Mouse (Mus musculus) natural killer cell, adult 2 months (primary cell): ENCODE data around the gene Cfap206.
"Not testable (repeated sequence)": the region's sequence is repeated elsewhere in the genome, so short reads cannot be mapped to it uniquely, and the experiment has no call there.

Source experiments
- DNase-seq, 2 experiments: peaks; one replicate each; pipeline ENCODE4 v3.0.0; 2022; ENCODE audit warnings: low spot score in 2 of 2

The Cfap206 gene

DNA sequence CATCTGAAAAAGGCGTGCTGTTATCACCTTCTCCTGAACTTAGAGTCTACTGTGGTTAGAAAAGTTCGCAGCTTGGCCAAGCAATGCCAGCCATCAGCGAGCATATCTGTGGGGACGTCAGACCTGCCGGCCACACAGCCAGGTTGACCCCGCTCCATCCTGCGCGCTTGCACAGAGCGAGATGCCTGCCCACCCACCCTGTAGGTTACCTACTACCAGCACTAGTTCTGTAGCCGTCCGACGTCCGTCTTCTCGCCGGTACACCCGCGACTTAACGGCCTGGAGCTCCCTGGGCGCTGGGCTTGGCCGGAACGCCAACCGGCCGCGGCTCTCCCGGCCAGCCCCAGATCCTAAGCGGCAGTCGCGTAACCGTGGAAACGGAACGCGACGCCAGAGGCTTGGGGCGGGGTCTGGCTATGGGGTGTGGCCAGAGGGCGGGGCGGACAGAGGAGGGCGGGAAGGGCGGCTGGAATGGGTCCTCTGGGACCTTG, at the start of gene Cfap206:
Cfap206 (minus strand) TSS at position 356 of the 491 bp plus-strand sequence.
- DNase-seq = no peak

DNA sequence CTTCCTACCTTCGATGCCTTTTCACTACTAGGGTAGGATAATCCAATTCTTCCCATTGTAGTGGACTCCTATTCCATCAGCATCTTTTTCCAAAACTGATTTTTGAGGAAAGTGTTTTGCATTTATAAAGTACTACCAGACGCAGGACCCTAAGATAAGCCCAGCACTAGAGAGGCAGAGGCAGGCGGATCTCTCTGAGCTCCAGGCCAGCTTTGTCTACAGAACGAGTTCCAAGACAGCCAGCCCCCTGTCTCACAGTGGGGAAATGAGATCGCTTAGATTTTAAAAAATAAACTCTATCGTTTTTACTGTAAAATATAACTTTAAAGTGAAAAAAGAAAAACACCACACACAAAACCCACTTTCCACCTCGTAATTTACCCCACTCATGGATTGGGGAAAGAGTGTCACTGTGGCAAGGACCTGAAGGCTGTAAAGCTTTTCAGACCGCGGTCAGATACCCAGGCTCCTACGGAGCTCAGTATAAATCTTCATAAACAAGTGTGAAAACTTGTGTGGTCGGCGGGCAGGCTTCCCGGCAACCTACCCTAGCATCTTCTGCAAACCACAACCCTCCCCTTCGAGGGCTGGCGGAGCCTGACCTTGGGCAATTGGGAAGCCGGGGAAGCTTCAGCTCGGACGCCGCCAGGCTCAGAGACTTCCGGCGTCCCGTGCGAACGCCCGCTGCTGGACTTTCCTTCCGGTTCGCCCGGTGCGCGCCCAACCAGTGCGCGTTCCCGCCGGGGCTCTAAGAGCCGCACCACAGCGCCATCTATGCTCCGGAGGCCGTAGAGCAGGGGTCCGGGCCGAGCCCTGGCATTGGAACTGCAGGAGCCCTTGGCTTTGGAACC, 47.9 kb upstream of the Cfap206 start, which contains the start of gene Smim8:
Smim8 (minus strand) TSS at position 747 of the 851 bp plus-strand sequence.
- DNase-seq = peak; percentile 84 to 88

DNA sequence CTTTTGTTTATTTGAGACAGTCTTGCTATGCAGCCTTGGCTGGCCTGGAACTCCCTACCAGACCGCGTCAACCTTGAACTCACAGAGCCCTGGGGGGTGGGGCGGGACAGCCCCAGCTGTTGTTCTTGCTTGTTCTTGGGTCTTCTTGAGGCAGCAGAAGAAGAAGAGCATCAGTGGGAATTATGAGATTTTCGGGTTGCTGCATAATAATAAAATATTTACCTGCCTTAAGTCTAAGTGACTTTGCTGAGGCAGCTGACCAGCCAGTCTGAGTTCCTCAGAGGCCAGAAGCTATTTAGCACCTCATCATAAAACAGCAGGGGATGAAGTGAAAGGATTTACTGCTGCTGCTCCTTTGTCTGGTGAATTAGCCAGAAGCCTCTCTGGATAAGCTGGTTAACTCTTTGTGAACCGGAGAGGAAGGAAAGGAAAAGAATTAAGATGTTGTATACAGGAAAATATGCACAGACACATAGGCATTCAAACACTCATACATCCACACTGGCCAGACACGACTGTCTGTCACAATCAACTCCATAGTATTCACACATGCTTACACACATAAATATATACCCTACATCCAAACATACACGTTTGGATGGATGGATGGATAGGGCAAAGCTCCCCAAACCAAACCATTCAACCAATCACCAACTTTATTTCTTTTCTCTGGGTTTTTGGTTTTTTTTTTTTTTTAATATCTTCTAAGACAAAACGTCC, 41.8 kb upstream of the Cfap206 start:
- DNase-seq = no peak

DNA sequence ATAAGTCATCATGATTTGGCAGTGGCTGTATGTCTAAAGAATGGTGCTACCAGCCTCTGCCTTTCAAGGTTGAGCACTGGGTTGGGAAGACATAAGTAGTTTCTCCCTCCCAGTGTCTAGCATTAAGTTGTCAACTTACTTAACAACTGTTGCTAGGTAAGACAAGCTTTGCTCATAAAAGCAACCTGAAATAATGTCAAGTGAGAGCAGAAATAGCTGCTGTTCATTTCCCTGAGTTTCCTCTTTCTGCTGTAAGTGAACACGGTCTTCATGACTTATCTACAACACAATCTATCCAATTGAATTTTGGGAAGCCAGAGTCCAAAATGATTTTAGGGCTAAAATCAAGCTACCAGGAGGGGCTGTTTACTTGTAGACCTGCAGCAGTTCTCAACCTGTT, 26.2 kb upstream of the Cfap206 start, which contains the start of gene Gm136:
Gm136 (minus strand) TSS at position 101 of the 400 bp plus-strand sequence.
- DNase-seq = no peak

DNA sequence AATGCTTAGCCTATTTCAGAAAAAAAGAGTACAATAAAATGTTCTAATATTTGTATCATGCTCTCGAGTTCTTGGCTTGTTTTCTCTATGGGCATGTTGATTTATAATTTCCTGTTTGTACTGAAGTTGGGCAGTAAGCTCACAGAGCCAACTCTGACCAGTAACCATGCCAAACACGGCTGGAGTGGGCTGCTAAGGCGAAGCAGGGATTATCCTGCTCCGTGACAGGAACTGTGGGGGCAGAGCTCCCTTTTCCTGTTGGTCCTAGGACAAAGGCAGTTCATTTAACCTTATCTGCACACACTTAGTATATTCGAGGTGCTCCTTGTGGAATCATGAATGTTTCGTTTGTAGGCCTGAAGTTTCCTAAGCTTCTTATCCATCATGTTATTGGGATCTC, 19.2 kb upstream of the Cfap206 start:
- DNase-seq = no peak

DNA sequence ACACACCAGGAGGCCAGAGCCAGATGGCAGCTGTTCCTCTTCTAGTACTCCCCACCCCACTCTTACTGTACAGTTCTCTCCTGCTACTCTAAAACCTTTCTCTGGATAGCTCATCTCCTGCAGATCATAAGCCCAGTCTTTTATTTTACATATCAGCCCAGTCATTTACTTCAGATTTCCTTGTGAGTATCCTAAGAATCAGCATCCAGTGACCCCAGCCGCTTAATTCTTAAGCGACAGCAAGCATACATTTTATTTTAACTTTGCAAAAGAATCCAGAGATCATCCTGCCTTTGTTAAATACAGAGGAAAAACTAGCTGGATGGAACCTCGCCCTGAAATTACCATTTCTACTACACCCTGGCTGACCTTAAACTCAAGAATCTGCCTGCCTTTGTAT, 4.5 kb upstream of the Cfap206 start:
- DNase-seq = no peak

DNA sequence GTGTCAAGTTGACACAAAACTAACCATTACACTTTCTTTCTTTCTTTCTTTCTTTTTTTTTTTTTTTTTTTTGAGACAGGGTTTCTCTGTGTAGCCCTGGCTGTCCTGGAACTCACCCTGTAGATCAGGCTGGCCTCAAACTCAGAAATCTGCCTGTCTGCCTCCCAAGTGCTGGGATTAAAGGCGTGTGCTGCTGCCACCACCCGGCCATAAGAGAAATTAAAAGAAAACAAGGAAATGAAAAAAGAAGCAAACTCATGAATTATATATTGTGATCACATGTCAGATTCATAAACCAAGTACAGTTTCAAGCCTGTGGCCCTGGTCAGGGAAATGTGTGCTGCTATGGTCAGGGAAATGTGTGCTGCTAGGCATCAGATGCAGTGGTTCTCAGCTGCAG, 3.4 kb upstream of the Cfap206 start:
- DNase-seq = not testable (repeated sequence)

GRCm38 (mm10) chr4:34725710-34726109, 4.3 kb downstream of the Cfap206 start:
- DNase-seq = not testable (repeated sequence)

GRCm38 (mm10) chr4:34724306-34724705, 5.7 kb downstream of the Cfap206 start:
- no peak for DNase-seq

DNA sequence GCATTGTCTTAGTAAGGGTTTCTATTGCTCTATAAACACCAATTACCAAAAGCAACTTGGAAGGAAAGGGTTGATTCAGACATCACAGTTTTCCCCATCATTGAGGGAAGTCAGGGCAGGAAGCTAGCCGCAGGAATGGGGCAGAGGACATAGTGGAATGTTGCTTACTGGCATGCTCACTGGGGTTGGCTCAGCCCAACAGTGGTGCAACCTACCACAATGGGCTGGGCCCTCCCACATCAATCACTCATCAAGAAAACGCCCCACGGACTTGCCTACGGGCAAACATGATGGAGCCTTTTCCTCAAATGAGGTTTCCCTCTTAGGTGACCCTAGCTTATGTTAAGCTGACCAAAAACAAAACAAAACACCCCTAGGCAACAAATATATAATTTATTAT, 6.8 kb downstream of the Cfap206 start:
- DNase-seq = no peak

GRCm38 (mm10) chr4:34720127-34720895, 9.7 kb downstream of the Cfap206 start:
- no peak for DNase-seq

GRCm38 (mm10) chr4:34719421-34719820, 10.6 kb downstream of the Cfap206 start:
- DNase-seq = no peak

- DNase-seq = no peak
Observed at GRCm38 (mm10) chr4:34715062-34715461, 14.9 kb downstream of the Cfap206 start.

DNA sequence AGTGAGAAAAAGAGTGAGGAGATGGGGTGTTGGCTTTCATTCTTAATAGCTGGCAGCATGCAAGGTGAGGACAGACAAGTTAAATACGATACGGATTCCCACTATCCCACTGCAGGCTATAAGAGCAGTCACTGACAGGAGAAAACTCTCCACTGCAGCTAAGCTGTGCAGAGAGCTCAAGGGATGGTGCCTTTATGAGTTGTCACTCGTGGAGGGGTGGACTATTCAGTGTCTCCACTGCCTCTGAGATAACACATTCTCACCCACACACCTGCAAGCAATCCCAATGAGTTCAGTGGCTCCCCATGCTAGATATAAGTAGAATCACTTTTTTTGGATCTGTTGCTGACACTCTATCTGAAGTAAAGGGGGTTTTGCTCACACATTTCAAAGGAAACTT, 21.9 kb downstream of the Cfap206 start:
- no peak for DNase-seq

DNA sequence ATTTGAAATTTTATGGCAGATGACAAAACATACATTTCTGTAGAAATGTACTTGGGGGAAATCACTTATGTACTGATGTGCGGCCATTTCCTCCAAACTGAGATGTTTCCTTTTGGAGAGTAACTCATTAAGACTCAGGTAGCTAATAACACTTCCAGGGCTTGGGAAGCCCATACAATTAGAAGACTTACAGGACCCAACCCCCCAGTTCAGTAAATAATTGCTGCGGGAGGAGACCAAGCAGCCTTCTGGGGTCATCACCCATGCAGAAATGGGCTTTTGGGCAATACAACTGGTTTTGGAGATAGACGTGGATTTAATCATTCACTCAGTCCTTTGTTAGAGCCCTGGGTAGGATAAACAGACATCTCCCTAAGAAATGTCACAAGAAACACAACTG, 22.8 kb downstream of the Cfap206 start:
- DNase-seq = no peak

DNA sequence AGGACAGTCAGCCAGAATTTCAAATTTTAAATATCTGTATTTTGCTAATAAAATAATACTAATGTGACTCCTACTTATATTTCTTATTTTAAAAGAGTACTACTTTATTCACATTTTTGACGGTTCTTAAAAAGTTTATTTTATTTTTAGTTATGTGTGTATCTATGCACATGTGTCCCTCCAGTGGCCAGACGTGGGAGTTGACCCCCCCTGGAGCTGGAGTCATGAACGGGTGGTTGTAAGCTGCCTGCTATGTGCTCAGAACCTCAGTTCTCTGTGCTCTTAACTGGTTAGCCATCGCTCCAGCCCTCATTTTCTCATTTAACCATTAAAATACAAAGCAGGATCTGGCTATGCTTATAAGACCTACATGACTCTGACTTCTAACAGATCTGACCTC, 27.0 kb downstream of the Cfap206 start:
- no peak for DNase-seq

GRCm38 (mm10) chr4:34702231-34702630, 27.8 kb downstream of the Cfap206 start:
- no peak for DNase-seq

- peak; percentile 35 to 61 for DNase-seq
Observed at GRCm38 (mm10) chr4:34701528-34701927, 28.5 kb downstream of the Cfap206 start.

GRCm38 (mm10) chr4:34688021-34688420, 42.0 kb downstream of the Cfap206 start:
- DNase-seq = no peak

DNA sequence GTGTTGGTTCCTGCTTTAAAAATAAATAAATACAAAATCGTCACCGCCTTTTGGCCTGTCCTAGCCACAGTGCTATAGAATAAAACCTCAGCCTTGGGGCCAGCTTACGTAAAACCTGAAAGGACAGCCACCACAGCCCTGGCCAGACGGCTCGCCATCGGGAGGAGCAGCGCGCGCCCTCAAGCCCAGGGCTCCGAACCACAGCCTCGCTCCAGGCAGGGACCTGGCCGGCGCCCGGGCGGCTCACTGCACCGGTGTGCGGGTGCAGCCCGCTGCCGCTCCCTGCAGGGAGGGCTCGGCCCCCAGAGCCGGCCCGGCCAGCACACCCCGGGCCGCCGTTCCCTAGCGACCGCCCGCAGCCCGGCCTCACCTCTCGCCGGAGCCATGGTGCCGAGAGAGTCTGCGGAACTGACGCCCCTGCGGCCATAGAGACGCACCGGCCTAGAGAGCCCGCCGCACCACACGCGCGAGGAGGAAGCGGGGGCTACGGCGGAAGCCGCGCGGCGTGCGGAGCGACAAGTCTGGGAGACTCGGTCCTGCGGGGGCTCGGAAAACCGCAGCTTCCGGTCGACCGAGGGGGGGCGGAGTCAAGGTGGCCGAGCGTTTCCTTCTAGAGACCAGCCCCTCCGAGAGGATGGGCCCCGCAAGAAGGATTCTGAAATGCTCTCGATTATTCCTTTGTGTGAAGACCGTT, 43.0 kb downstream of the Cfap206 start, which contains the start of gene Slc35a1:
Slc35a1 (minus strand) TSS at position 565 of the 694 bp plus-strand sequence.
- peak; percentile 91 to 93 for DNase-seq

DNA sequence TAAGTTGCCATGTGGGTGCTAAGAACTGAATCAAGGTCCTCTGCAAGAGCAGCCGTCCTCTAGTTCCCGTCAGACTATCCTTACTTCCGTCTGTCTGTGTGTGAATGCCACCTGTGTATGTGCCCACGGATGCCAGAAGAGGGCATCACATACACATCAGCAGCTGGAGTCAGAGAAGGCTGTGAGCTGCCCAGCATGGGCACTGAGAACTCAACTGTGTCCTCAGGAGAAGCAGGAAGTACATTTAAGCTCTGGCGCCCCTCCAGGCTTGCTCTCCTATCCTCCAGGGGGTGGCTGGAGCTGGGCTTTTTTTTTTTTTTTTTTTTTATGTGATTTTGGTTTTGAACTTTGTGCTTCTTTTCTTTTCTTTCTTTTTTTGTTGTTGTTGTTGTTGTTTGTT, 49.5 kb downstream of the Cfap206 start:
- no peak for DNase-seq
